Comparison of ENCODE assay signal across 17 mouse cellular contexts in genomic region chr13:103067581-103068166, GRCm38 (mm10).
DNase-seq lines count a peak whose midpoint lies in the region; ATAC-seq lines count a peak whose summit lies in the region.
"Had no signal": no experiment of that assay in that cellular context is flagged by ENCODE, and none has a peak within 500 bp of the region (broad histone marks: within the 10 kb centered on the region; RNA-seq: fewer than 3 reads in every experiment).

No protein-coding gene starts in this region.

- WGBS in midbrain, embryonic 11.5 days: 31% methylated on average over 7 of the region's 7 CpGs
- WGBS in midbrain, embryonic 14.5 days: 35% methylated on average over 7 of the region's 7 CpGs
- 44% methylated on average over 7 of the region's 7 CpGs for WGBS in heart, embryonic 11.5 days (ENCODE audit: insufficient replicate concordance)
- 36% methylated on average over 7 of the region's 7 CpGs for WGBS in hindbrain, embryonic 10.5 days

- peak; percentile 93 for DNase-seq in heart, adult 11 months
- no peak for DNase-seq in heart, postnatal 36 days
- DNase-seq in midbrain, embryonic 11.5 days (ENCODE audit: low spot score, missing footprints): peak; percentile 78
- DNase-seq in midbrain, embryonic 14.5 days: no peak
- peak; percentile 13 for DNase-seq in right cerebral cortex, postnatal 25 days
- DNase-seq in ovary, adult 18-20 months (ENCODE audit: low spot score): no peak
- no peak for DNase-seq in hindbrain, embryonic 10.5 days (ENCODE audit: low spot score)
- DNase-seq: adrenal gland, adult 2 months; cerebellum, adult 2 months; kidney, adult 9 months; liver, postnatal 0 days; lung, postnatal 4 days; thymus, postnatal 14 days had no signal

- H3K36me3 ChIP-seq in midbrain, embryonic 11.5 days (ENCODE audit: control insufficient read depth, insufficient read depth, low read length): no peaks in the 10 kb centered on the region
- no peaks in the 10 kb centered on the region for H3K36me3 ChIP-seq in midbrain, embryonic 14.5 days (ENCODE audit: control insufficient read depth, insufficient read depth, low read length)
- no peaks in the 10 kb centered on the region for H3K36me3 ChIP-seq in heart, embryonic 11.5 days (ENCODE audit: control insufficient read depth, insufficient read depth, low read length)
- H3K36me3 ChIP-seq in hindbrain, embryonic 10.5 days: no peaks in the 10 kb centered on the region
- H3K36me3 ChIP-seq: limb, embryonic 15.5 days; midbrain, embryonic 12.5 days had no signal

- intact Hi-C loops in heart, postnatal 36 days (cut with DNase I): no loop called here

- no peak overlapping the region for H3K9ac ChIP-seq in midbrain, embryonic 11.5 days (ENCODE audit: low read length)
- H3K9ac ChIP-seq in midbrain, embryonic 14.5 days (replicated peaks; ENCODE audit: low read length): no peak overlapping the region
- H3K9ac ChIP-seq in heart, embryonic 11.5 days (ENCODE audit: low read depth, low read length): no peak overlapping the region
- H3K9ac ChIP-seq: limb, embryonic 15.5 days; liver, postnatal 0 days; midbrain, embryonic 12.5 days had no signal

- 0 out of 2 replicates have a peak, but pooled peaks cover 3% of the 10 kb centered on the region for H3K4me1 ChIP-seq in midbrain, embryonic 11.5 days (ENCODE audit: control insufficient read depth, insufficient read depth, low read length)
- peaks cover 13% of the 10 kb centered on the region for H3K4me1 ChIP-seq in midbrain, embryonic 14.5 days (ENCODE audit: control insufficient read depth, insufficient read depth, low read length)
- H3K4me1 ChIP-seq in heart, embryonic 11.5 days (ENCODE audit: control insufficient read depth, insufficient read depth, low read length): peaks cover 15% of the 10 kb centered on the region
- H3K4me1 ChIP-seq in hindbrain, embryonic 10.5 days (replicated peaks): peaks cover 19% of the 10 kb centered on the region

- ATAC-seq in midbrain, embryonic 11.5 days (ENCODE audit: low FRiP score): no peak
- ATAC-seq in midbrain, embryonic 14.5 days (ENCODE audit: low FRiP score, low TSS enrichment): no peak
- peak; percentile 55; the same call in 1 of the 2 replicates for ATAC-seq in heart, embryonic 11.5 days (replicated peaks; ENCODE audit: insufficient number of reproducible peaks, low FRiP score, low TSS enrichment)
- ATAC-seq: liver, postnatal 0 days had no signal

- H3K27ac ChIP-seq in midbrain, embryonic 11.5 days (ENCODE audit: low read depth, low read length): no peak overlapping the region
- no peak overlapping the region for H3K27ac ChIP-seq in midbrain, embryonic 14.5 days (replicated peaks; ENCODE audit: low read depth, low read length)
- peak overlapping the region; percentile 59 for H3K27ac ChIP-seq in heart, embryonic 11.5 days (ENCODE audit: low read depth, low read length)
- H3K27ac ChIP-seq in hindbrain, embryonic 10.5 days: no peak overlapping the region
- H3K27ac ChIP-seq: limb, embryonic 15.5 days; midbrain, embryonic 12.5 days had no signal

- H3K4me3 ChIP-seq in midbrain, embryonic 11.5 days (ENCODE audit: low read depth, low read length): no peak overlapping the region
- H3K4me3 ChIP-seq in midbrain, embryonic 14.5 days (replicated peaks; ENCODE audit: low read depth, low read length): no peak overlapping the region
- H3K4me3 ChIP-seq in heart, embryonic 11.5 days (ENCODE audit: low read depth, low read length): no peak overlapping the region
- no peak overlapping the region for H3K4me3 ChIP-seq in hindbrain, embryonic 10.5 days
- H3K4me3 ChIP-seq: limb, embryonic 15.5 days; midbrain, embryonic 12.5 days; myocyte had no signal

- no peaks in the 10 kb centered on the region for H3K9me3 ChIP-seq in midbrain, embryonic 11.5 days (ENCODE audit: control insufficient read depth, low read length)
- no peaks in the 10 kb centered on the region for H3K9me3 ChIP-seq in midbrain, embryonic 14.5 days (ENCODE audit: control insufficient read depth, low read length)
- no peaks in the 10 kb centered on the region for H3K9me3 ChIP-seq in heart, embryonic 11.5 days (replicated peaks; ENCODE audit: control insufficient read depth, low read length)
- no peaks in the 10 kb centered on the region for H3K9me3 ChIP-seq in hindbrain, embryonic 10.5 days
- H3K9me3 ChIP-seq: limb, embryonic 15.5 days; midbrain, embryonic 12.5 days had no signal

- no peaks in the 10 kb centered on the region for H3K27me3 ChIP-seq in midbrain, embryonic 11.5 days (ENCODE audit: control insufficient read depth, insufficient read depth, low read length)
- H3K27me3 ChIP-seq in midbrain, embryonic 14.5 days (ENCODE audit: control insufficient read depth, insufficient read depth, low read length): no peaks in the 10 kb centered on the region; the same call in 1 of the 2 replicates
- H3K27me3 ChIP-seq in heart, embryonic 11.5 days (ENCODE audit: control insufficient read depth, insufficient read depth, low read length): no peaks in the 10 kb centered on the region
- H3K27me3 ChIP-seq in hindbrain, embryonic 10.5 days (ENCODE audit: insufficient read depth, poor library complexity, severe bottlenecking): no peaks in the 10 kb centered on the region
- H3K27me3 ChIP-seq: limb, embryonic 15.5 days; midbrain, embryonic 12.5 days had no signal

- H3K4me2 ChIP-seq in midbrain, embryonic 11.5 days: no peak overlapping the region
- H3K4me2 ChIP-seq in midbrain, embryonic 14.5 days (ENCODE audit: low read length): no peak overlapping the region
- H3K4me2 ChIP-seq in heart, embryonic 11.5 days: no peak overlapping the region
- H3K4me2 ChIP-seq: limb, embryonic 15.5 days; midbrain, embryonic 12.5 days had no signal

Comparison
In these comparisons a context has a peak if more than half of its experiments do, and no peak if none do; other contexts are left out.
1. DNase-seq: peak in heart, adult 11 months (single experiment), midbrain, embryonic 11.5 days (single experiment) and right cerebral cortex, postnatal 25 days (single experiment); none in heart, postnatal 36 days (0 of 2), midbrain, embryonic 14.5 days (single experiment), ovary, adult 18-20 months (single experiment) and hindbrain, embryonic 10.5 days (single experiment).